Comparison of ENCODE assay signal across 11 mouse cellular contexts in genomic region chr1:172510421-172510972, GRCm38 (mm10). TPM values are rescaled to one million over a fixed set of nuclear protein-coding genes. Genes with fewer than 3 reads are reported as not detected.
DNase-seq lines count a peak whose midpoint lies in the region; ATAC-seq lines count a peak whose summit lies in the region.
"Had no signal": no experiment of that assay in that cellular context is flagged by ENCODE, and none has a peak within 500 bp of the region (broad histone marks: within the 10 kb centered on the region; RNA-seq: fewer than 3 reads in every experiment).

No protein-coding gene starts in this region.

- DNase-seq in heart, postnatal 36 days, result no peak
- peak; percentile 56 for DNase-seq in embryonic facial prominence, embryonic 14.5 days (ENCODE audit: low spot score)
- DNase-seq in kidney, postnatal 25 days, result peak; percentile 69 to 87
- DNase-seq in lung, postnatal 36 days, result peak; percentile 79
- DNase-seq in urinary bladder, postnatal 25 days (ENCODE audit: low spot score), result no peak
- no peak for DNase-seq in urinary bladder, postnatal 14 days (ENCODE audit: low spot score)
- DNase-seq in left cerebral cortex, adult 11 months (ENCODE audit: low spot score), result no peak
- DNase-seq: cerebellum, postnatal 25 days had no signal

- peaks cover 90% of the 10 kb centered on the region for H3K4me1 ChIP-seq in heart, embryonic 13.5 days
- H3K4me1 ChIP-seq in embryonic facial prominence, embryonic 14.5 days (ENCODE audit: control insufficient read depth, insufficient read depth, low read length), result peaks cover 8% of the 10 kb centered on the region; the same call in 1 of the 2 replicates

- intact Hi-C loops in heart, postnatal 36 days (cut with DNase I), result no loop called here

- no peak for ATAC-seq in heart, embryonic 13.5 days (ENCODE audit: extremely low read depth, insufficient number of reproducible peaks, low FRiP score, low TSS enrichment)
- peak; percentile 67; the same call in 1 of the 2 replicates for ATAC-seq in embryonic facial prominence, embryonic 14.5 days (ENCODE audit: low read depth)

- H3K27me3 ChIP-seq in heart, embryonic 13.5 days (replicated peaks), result no peaks in the 10 kb centered on the region
- H3K27me3 ChIP-seq in embryonic facial prominence, embryonic 14.5 days (replicated peaks; ENCODE audit: control insufficient read depth, insufficient read depth, low read length), result no peaks in the 10 kb centered on the region

- no peak overlapping the region for H3K9ac ChIP-seq in heart, embryonic 13.5 days
- H3K9ac ChIP-seq in embryonic facial prominence, embryonic 14.5 days (ENCODE audit: low read depth, low read length), result no peak overlapping the region

- peaks cover 40% of the 10 kb centered on the region for H3K36me3 ChIP-seq in heart, embryonic 13.5 days
- H3K36me3 ChIP-seq in embryonic facial prominence, embryonic 14.5 days (ENCODE audit: control insufficient read depth, insufficient read depth, low read length), result peaks cover 13% of the 10 kb centered on the region; the same call in 1 of the 2 replicates

- 34% methylated on average over 13 of the region's 13 CpGs for WGBS in heart, embryonic 13.5 days
- WGBS in embryonic facial prominence, embryonic 14.5 days, result 19% methylated on average over 13 of the region's 13 CpGs

- 0 out of 2 replicates have a peak overlapping the region, but pooled peaks have one; percentile 37 for H3K27ac ChIP-seq in heart, embryonic 13.5 days (replicated peaks)
- no peak overlapping the region for H3K27ac ChIP-seq in embryonic facial prominence, embryonic 14.5 days (replicated peaks; ENCODE audit: low read depth, low read length)

- no peak overlapping the region for H3K4me3 ChIP-seq in heart, embryonic 13.5 days
- H3K4me3 ChIP-seq in embryonic facial prominence, embryonic 14.5 days (ENCODE audit: low read depth, low read length), result no peak overlapping the region

- H3K9me3 ChIP-seq in heart, embryonic 13.5 days, result no peaks in the 10 kb centered on the region
- H3K9me3 ChIP-seq in embryonic facial prominence, embryonic 14.5 days (ENCODE audit: control insufficient read depth, low read length), result no peaks in the 10 kb centered on the region

- H3K4me2 ChIP-seq in heart, embryonic 13.5 days, result no peak overlapping the region
- peak overlapping the region; percentile 16; the same call in 1 of the 2 replicates for H3K4me2 ChIP-seq in embryonic facial prominence, embryonic 14.5 days (ENCODE audit: low read depth, low read length)

RNA-seq across cellular contexts. Expression of gene Cfap45, which starts 10.1 kb away (rescaled TPM):
- 1.9 and 2.4 TPM in 2 replicates for polyA plus RNA-seq in heart, embryonic 13.5 days (2015; fragmentation: Nextera tagmentation; extraction: Ambion mirVana)
- under 1 TPM; 0.14 to 0.92 TPM for total RNA-seq in heart, postnatal 36 days (2021)
- polyA plus RNA-seq in embryonic facial prominence, embryonic 14.5 days (2014; fragmentation: Nextera tagmentation; extraction: Ambion mirVana), result 6.5 and 8.9 TPM in 2 replicates
- total RNA-seq: gastrocnemius, adult 8-10 months had no signal

RNA-seq across cellular contexts. Expression of gene Tagln2, which starts 10.7 kb away (rescaled TPM):
- 312 and 327 TPM in 2 replicates for polyA plus RNA-seq in heart, embryonic 13.5 days (2015; fragmentation: Nextera tagmentation; extraction: Ambion mirVana)
- total RNA-seq in heart, postnatal 36 days (2021), result 10 to 100 TPM; 71.9 to 78.4 TPM
- 192 and 231 TPM in 2 replicates for polyA plus RNA-seq in embryonic facial prominence, embryonic 14.5 days (2014; fragmentation: Nextera tagmentation; extraction: Ambion mirVana)

RNA-seq across cellular contexts. Expression of gene Igsf9, which starts 28.9 kb away (rescaled TPM):
- 9.2 and 9.6 TPM in 2 replicates for polyA plus RNA-seq in heart, embryonic 13.5 days (2015; fragmentation: Nextera tagmentation; extraction: Ambion mirVana)
- under 1 TPM; 0.75 to 0.76 TPM for total RNA-seq in heart, postnatal 36 days (2021)
- 21.4 and 26.3 TPM in 2 replicates for polyA plus RNA-seq in embryonic facial prominence, embryonic 14.5 days (2014; fragmentation: Nextera tagmentation; extraction: Ambion mirVana)

RNA-seq across cellular contexts. Expression of gene Slamf9, which starts 35.3 kb away (rescaled TPM):
- polyA plus RNA-seq in heart, embryonic 13.5 days (2015; fragmentation: Nextera tagmentation; extraction: Ambion mirVana), result 1.2 and 1.3 TPM in 2 replicates
- 1 to 10 TPM; 1.1 to 1.5 TPM for total RNA-seq in heart, postnatal 36 days (2021)
- polyA plus RNA-seq in embryonic facial prominence, embryonic 14.5 days (2014; fragmentation: Nextera tagmentation; extraction: Ambion mirVana), result 0.68 and 0.77 TPM in 2 replicates
- total RNA-seq: gastrocnemius, adult 8-10 months; megakaryocyte-erythroid progenitor cell, adult 5-6 weeks had no signal

RNA-seq across cellular contexts. Expression of gene Vsig8, which starts 45.2 kb away (rescaled TPM):
- polyA plus RNA-seq in heart, embryonic 13.5 days (2015; fragmentation: Nextera tagmentation; extraction: Ambion mirVana), result 0.15 and 0.25 TPM in 2 replicates
- total RNA-seq in heart, postnatal 36 days (2021), result not detected
- polyA plus RNA-seq in embryonic facial prominence, embryonic 14.5 days (2014; fragmentation: Nextera tagmentation; extraction: Ambion mirVana), result 0.45 and 1.6 TPM in 2 replicates
- total RNA-seq: gastrocnemius, adult 8-10 months; megakaryocyte-erythroid progenitor cell, adult 5-6 weeks had no signal

Comparison
In these comparisons a context has a peak if more than half of its experiments do, and no peak if none do; other contexts are left out.
1. DNase-seq: peak in embryonic facial prominence, embryonic 14.5 days (single experiment), kidney, postnatal 25 days (2 of 2) and lung, postnatal 36 days (single experiment); none in heart, postnatal 36 days (0 of 2), urinary bladder, postnatal 25 days (single experiment), urinary bladder, postnatal 14 days (single experiment) and left cerebral cortex, adult 11 months (single experiment).